In genomic region chr5:149585910-149586309, GRCm38 (mm10) we compare ENCODE assay signal across 12 mouse cellular contexts. TPM values are rescaled to one million over a fixed set of nuclear protein-coding genes. Genes with fewer than 3 reads are reported as not detected.
DNase-seq lines count a peak whose midpoint lies in the region; ATAC-seq lines count a peak whose summit lies in the region.
"Had no signal": no experiment of that assay in that cellular context is flagged by ENCODE, and none has a peak within 500 bp of the region (broad histone marks: within the 10 kb centered on the region; RNA-seq: fewer than 3 reads in every experiment).

No protein-coding gene starts in this region.

- H3K27me3 ChIP-seq in forebrain, embryonic 11.5 days (ENCODE audit: control insufficient read depth, insufficient read depth, low read length), result no peaks in the 10 kb centered on the region
- 0 out of 2 replicates have a peak, but pooled peaks cover 2% of the 10 kb centered on the region for H3K27me3 ChIP-seq in forebrain, embryonic 12.5 days

- H3K4me3 ChIP-seq in forebrain, embryonic 11.5 days (ENCODE audit: low read depth, low read length), result no peak overlapping the region
- H3K4me3 ChIP-seq in forebrain, embryonic 12.5 days (replicated peaks), result no peak overlapping the region
- H3K4me3 ChIP-seq: hindbrain, embryonic 10.5 days had no signal

- no peak overlapping the region for H3K4me2 ChIP-seq in forebrain, embryonic 11.5 days (ENCODE audit: low read depth, low read length, severe bottlenecking)
- no peak overlapping the region for H3K4me2 ChIP-seq in forebrain, embryonic 12.5 days

- 59% methylated on average over 10 of the region's 10 CpGs for WGBS in forebrain, embryonic 11.5 days
- 60% methylated on average over 10 of the region's 10 CpGs for WGBS in forebrain, embryonic 12.5 days

- H3K27ac ChIP-seq in forebrain, embryonic 11.5 days (ENCODE audit: low read depth, low read length), result no peak overlapping the region
- H3K27ac ChIP-seq in forebrain, embryonic 12.5 days, result no peak overlapping the region
- H3K27ac ChIP-seq: hindbrain, embryonic 10.5 days had no signal

- no peaks in the 10 kb centered on the region for H3K9me3 ChIP-seq in forebrain, embryonic 11.5 days (ENCODE audit: control insufficient read depth, low read length)
- no peaks in the 10 kb centered on the region for H3K9me3 ChIP-seq in forebrain, embryonic 12.5 days
- H3K9me3 ChIP-seq: hindbrain, embryonic 10.5 days had no signal

- no peaks in the 10 kb centered on the region for H3K4me1 ChIP-seq in forebrain, embryonic 11.5 days (replicated peaks; ENCODE audit: control insufficient read depth, insufficient read depth, low read length)
- peaks cover 5% of the 10 kb centered on the region; the same call in 1 of the 2 replicates for H3K4me1 ChIP-seq in forebrain, embryonic 12.5 days

- DNase-seq in forebrain, embryonic 11.5 days (ENCODE audit: low spot score), result no peak
- DNase-seq in retina, postnatal 1 day, result peak; percentile 29
- no peak for DNase-seq in retina, embryonic 14.5 days (ENCODE audit: low spot score)
- peak; percentile 35 for DNase-seq in brain, adult 2 months (ENCODE audit: low read depth, low spot score)
- peak; percentile 29 for DNase-seq in thymus, postnatal 4 days
- no peak for DNase-seq in cerebellum, postnatal 36 days
- DNase-seq: cerebellum, adult 9-10 months; gastrocnemius, postnatal 14 days had no signal

- 0 out of 2 replicates have a peak, but pooled peaks have one; percentile 36 for ATAC-seq in forebrain, embryonic 11.5 days (replicated peaks; ENCODE audit: low FRiP score)
- no peak for ATAC-seq in forebrain, embryonic 12.5 days (ENCODE audit: low FRiP score)
- no peak for ATAC-seq in cerebellum, adult (ENCODE audit: insufficient number of reproducible peaks, low FRiP score, low TSS enrichment)

- no peaks in the 10 kb centered on the region for H3K36me3 ChIP-seq in forebrain, embryonic 11.5 days (ENCODE audit: control insufficient read depth, insufficient read depth, low read length)
- no peaks in the 10 kb centered on the region for H3K36me3 ChIP-seq in forebrain, embryonic 12.5 days (replicated peaks)
- H3K36me3 ChIP-seq: hindbrain, embryonic 10.5 days had no signal

- no peak overlapping the region for H3K9ac ChIP-seq in forebrain, embryonic 11.5 days (ENCODE audit: low read length)
- H3K9ac ChIP-seq in forebrain, embryonic 12.5 days, result no peak overlapping the region

RNA-seq across cellular contexts. Expression of gene Hsph1, which starts 50.3 kb away (rescaled TPM):
- 144 TPM in 2 replicates for polyA plus RNA-seq in forebrain, embryonic 11.5 days (2014; fragmentation: Nextera tagmentation; extraction: Ambion mirVana)
- polyA plus RNA-seq in forebrain, embryonic 12.5 days (2016; fragmentation: Nextera tagmentation; extraction: Ambion mirVana), result 123 and 129 TPM in 2 replicates

RNA-seq across cellular contexts. Expression of gene Wdr95, which starts 57.4 kb away (rescaled TPM):
- polyA plus RNA-seq in forebrain, embryonic 11.5 days (2014; fragmentation: Nextera tagmentation; extraction: Ambion mirVana), result 0.24 and 0.73 TPM in 2 replicates
- 0.17 and 0.68 TPM in 2 replicates for polyA plus RNA-seq in forebrain, embryonic 12.5 days (2016; fragmentation: Nextera tagmentation; extraction: Ambion mirVana)
- polyA plus RNA-seq: small intestine, adult 2 months had no signal

Comparison
In these comparisons a context has a peak if more than half of its experiments do, and no peak if none do; other contexts are left out.
1. DNase-seq: peak in retina, postnatal 1 day (single experiment), brain, adult 2 months (single experiment) and thymus, postnatal 4 days (single experiment); none in forebrain, embryonic 11.5 days (single experiment), retina, embryonic 14.5 days (single experiment) and cerebellum, postnatal 36 days (0 of 2).